Mouse (Mus musculus) testis, adult 2 months (tissue): ENCODE results near the gene Trabd. TPM values are rescaled to one million over a fixed set of nuclear protein-coding genes. Genes with fewer than 3 reads are reported as not detected.

Source experiments
- H3K27ac ChIP-seq: fragments of 200-500 bp; 2 replicates; pipeline ENCODE4 v1.5.1; 2012; ENCODE audit warnings: low read depth, low read length; ENCODE audit not compliant: control insufficient read depth, insufficient read depth
- H3K27me3 ChIP-seq: fragments of 200-500 bp; 2 replicates; pipeline ENCODE4 v1.6.1; 2012; ENCODE audit warnings: mild to moderate bottlenecking, low read length, moderate library complexity; ENCODE audit not compliant: control insufficient read depth, insufficient read depth
- H3K36me3 ChIP-seq: fragments of 200-500 bp; 2 replicates; pipeline ENCODE4 v1.6.1; 2012; ENCODE audit warnings: mild to moderate bottlenecking, low read length; ENCODE audit not compliant: control insufficient read depth, insufficient read depth
- H3K4me1 ChIP-seq: fragments of 200-500 bp; 2 replicates; pipeline ENCODE4 v1.6.1; 2012; ENCODE audit warnings: low read length; ENCODE audit not compliant: control insufficient read depth, insufficient read depth
- H3K4me3 ChIP-seq: fragments of 200-500 bp; 2 replicates; pipeline ENCODE4 v1.5.1; 2012; ENCODE audit warnings: low read depth, mild to moderate bottlenecking, low read length, moderate library complexity, mixed read lengths; ENCODE audit not compliant: control insufficient read depth
- CTCF ChIP-seq: fragments of 200-500 bp; IDR thresholded peaks from 2 replicates; pipeline ENCODE4 v1.5.1; 2012; ENCODE audit warnings: low read depth, mild to moderate bottlenecking, inconsistent platforms, low read length, moderate library complexity; ENCODE audit not compliant: control insufficient read depth, insufficient read depth, insufficient replicate concordance
- POLR2A ChIP-seq: fragments of 200-500 bp; IDR thresholded peaks from 2 replicates; pipeline ENCODE4 v1.6.1; 2012; ENCODE audit warnings: low read depth, mild to moderate bottlenecking, inconsistent platforms, low read length, moderate library complexity; ENCODE audit not compliant: control insufficient read depth
- polyA plus RNA-seq: library from polyadenylated mRNA; depleted of rRNA; stranded (reverse); fragments of >200 nt; gene quantifications from 2 replicates; pipeline ENCODE4 v1.2.3, GENCODE M21; 2012; rRNA removed

Gene Trabd
- polyA plus RNA-seq, 1 experiment: 17.3 TPM

GRCm38 (mm10) chr15:89128382-89129350 is 53.7 kb downstream of the Trabd start, which contains the start of gene Hdac10:
Hdac10 (minus strand) TSS chr15:89128700.
- H3K36me3 ChIP-seq: no peaks in the 10 kb centered on the region
- TF ChIP-seq CTCF: peak; percentile 94
- no peak for TF ChIP-seq POLR2A

DNA sequence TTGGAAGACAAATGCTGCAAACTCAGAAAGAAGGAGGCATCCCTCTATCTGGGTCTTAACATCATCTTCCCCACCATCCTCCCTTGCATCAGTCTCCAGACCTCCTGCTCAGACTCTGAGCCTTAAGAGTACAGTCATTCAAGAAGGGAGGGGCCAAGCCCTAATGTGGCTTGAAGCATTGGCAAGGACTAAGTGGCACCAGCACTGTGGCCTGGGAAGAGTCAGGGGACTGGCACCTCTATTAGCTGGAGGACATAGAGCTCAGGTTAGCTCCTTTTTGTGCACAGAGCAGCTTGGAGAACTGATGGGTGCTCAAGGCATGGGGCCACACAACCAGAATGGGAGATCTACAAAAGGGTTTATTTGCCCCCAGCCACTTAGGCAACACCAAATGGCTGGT is 55.3 kb downstream of the Trabd start:
- Histone ChIP-seq H3K36me3 (no peaks in the 10 kb centered on the region), H3K27ac (no peak overlapping the region), H3K4me3 (no peak overlapping the region), H3K27me3 (no peaks in the 10 kb centered on the region), H3K4me1 (peaks cover 5% of the 10 kb centered on the region)
- TF ChIP-seq CTCF (no peak), POLR2A (no peak)

More at GRCm38 (mm10) chr15:89128382-89129350, 53.7 kb downstream of the Trabd start, which contains the start of gene Hdac10:
- Histone ChIP-seq H3K4me3 (peak within 1 kb of the TSS; percentile 85), H3K27me3 (no peaks in the 10 kb centered on the region), H3K4me1 (peaks cover 8% of the 10 kb centered on the region), H3K27ac (peak within 1 kb of the TSS; percentile 39; the same call in 1 of the 2 replicates)

- Histone ChIP-seq H3K4me3 (no peak overlapping the region), H3K27ac (no peak overlapping the region), H3K27me3 (no peaks in the 10 kb centered on the region), H3K4me1 (peaks cover 5% of the 10 kb centered on the region), H3K36me3 (no peaks in the 10 kb centered on the region)
- TF ChIP-seq CTCF (no peak), POLR2A (no peak)
These were observed 56.4 kb downstream of the Trabd start for GRCm38 (mm10) chr15:89131316-89131715.

Other genes starting within 250 kb of the Trabd start
- gene Pim3, start 212.9 kb upstream of the Trabd start, polyA plus RNA-seq: 10.8 and 13.2 TPM in 2 replicates
- gene Ttll8, start 120.7 kb upstream of the Trabd start, polyA plus RNA-seq: 171 and 179 TPM in 2 replicates
- 51.1 and 56.3 TPM in 2 replicates for gene Mlc1, start 96.1 kb upstream of the Trabd start, polyA plus RNA-seq
- 56.1 and 58.4 TPM in 2 replicates for gene Mov10l1, start 92.2 kb upstream of the Trabd start, polyA plus RNA-seq
- gene Panx2, start 15.4 kb upstream of the Trabd start, polyA plus RNA-seq: 2.6 and 3.6 TPM in 2 replicates
- gene Selenoo, start 14.0 kb downstream of the Trabd start, polyA plus RNA-seq: 10.5 and 10.7 TPM in 2 replicates
- gene Tubgcp6, start 48.0 kb downstream of the Trabd start, polyA plus RNA-seq: 9.9 and 10.5 TPM in 2 replicates
- 4.0 and 4.5 TPM in 2 replicates for gene Hdac10, start 53.6 kb downstream of the Trabd start, polyA plus RNA-seq
- 0.79 and 1.0 TPM in 2 replicates for gene Mapk12, start 65.6 kb downstream of the Trabd start, polyA plus RNA-seq
- 2.0 and 2.6 TPM in 2 replicates for gene Mapk11, start 74.5 kb downstream of the Trabd start, polyA plus RNA-seq
- 91.0 and 107 TPM in 2 replicates for gene Plxnb2, start 105.7 kb downstream of the Trabd start, polyA plus RNA-seq
- gene Dennd6b, start 121.4 kb downstream of the Trabd start, polyA plus RNA-seq: 55.5 and 58.5 TPM in 2 replicates
- gene Ppp6r2, start 136.4 kb downstream of the Trabd start, polyA plus RNA-seq: 49.8 and 59.3 TPM in 2 replicates
- 157 and 170 TPM in 2 replicates for gene Sbf1, start 240.2 kb downstream of the Trabd start, polyA plus RNA-seq
- not detected in 2 replicates for gene Adm2, start 247.6 kb downstream of the Trabd start, polyA plus RNA-seq